Mouse (Mus musculus): ENCODE results near the gene Thap3. TPM values are rescaled to one million over a fixed set of nuclear protein-coding genes. Genes with fewer than 3 reads are reported as not detected.
"Not testable (repeated sequence)": the region's sequence is repeated elsewhere in the genome, so short reads cannot be mapped to it uniquely, and the experiment has no call there.

Gene Thap3
- polyA plus RNA-seq (2011; ENCODE audit: insufficient read depth, insufficient read length, low replicate concordance, missing spikeins): 16.4 and 23.6 TPM in 2 replicates

GRCm38 (mm10) chr4:151988342-151989109 lies at the start of gene Thap3:
Gene Thap3, minus strand, starts transcription at chr4:151988997.
- H3K27ac ChIP-seq (ENCODE audit: control insufficient read depth, insufficient read depth, low read depth, low read length, poor library complexity): peak within 1 kb of the TSS; percentile 33; the same call in 1 of the 2 replicates
- peak; percentile 34; the same call in 1 of the 2 replicates for TF ChIP-seq POLR2A (IDR thresholded peaks at IDR 0.05; ENCODE audit: borderline replicate concordance, control insufficient read depth, low read depth, low read length)
- no peak for TF ChIP-seq CTCF (IDR thresholded peaks at IDR 0.05; ENCODE audit: control insufficient read depth, insufficient read depth, low read length)
- no peaks in the 10 kb centered on the region; the same call in 1 of the 2 replicates for H3K4me1 ChIP-seq (ENCODE audit: control insufficient read depth, insufficient read depth, low read length)
- WGBS: 1% methylated on average over 54 of the region's 54 CpGs
- peak within 1 kb of the TSS; percentile 77 for H3K4me3 ChIP-seq (replicated peaks; ENCODE audit: control insufficient read depth, low read depth, low read length)

- 19% methylated on average over 10 of the region's 10 CpGs for WGBS
- H3K27ac ChIP-seq (ENCODE audit: control insufficient read depth, insufficient read depth, low read depth, low read length, poor library complexity): peak within 1 kb of the TSS; percentile 49; the same call in 1 of the 2 replicates
- peaks cover 3% of the 10 kb centered on the region; the same call in 1 of the 2 replicates for H3K4me1 ChIP-seq (ENCODE audit: control insufficient read depth, insufficient read depth, low read length)
- peak within 1 kb of the TSS; percentile 86 for H3K4me3 ChIP-seq (replicated peaks; ENCODE audit: control insufficient read depth, low read depth, low read length)
- TF ChIP-seq CTCF (IDR thresholded peaks at IDR 0.05; ENCODE audit: control insufficient read depth, insufficient read depth, low read length): no peak
- no peak for TF ChIP-seq POLR2A (IDR thresholded peaks at IDR 0.05; ENCODE audit: borderline replicate concordance, control insufficient read depth, low read depth, low read length)
Observed at GRCm38 (mm10) chr4:152038225-152038984, 49.6 kb upstream of the Thap3 start, which contains the start of gene Tas1r1. Gene Tas1r1, minus strand, starts transcription at chr4:152038568.

- 82% methylated on average over 6 of the region's 6 CpGs for WGBS
- not testable (repeated sequence) for H3K27ac ChIP-seq (ENCODE audit: control insufficient read depth, insufficient read depth, low read depth, low read length, poor library complexity); H3K4me1 ChIP-seq (ENCODE audit: control insufficient read depth, insufficient read depth, low read length); H3K4me3 ChIP-seq (replicated peaks; ENCODE audit: control insufficient read depth, low read depth, low read length)
Observed at GRCm38 (mm10) chr4:152036464-152036863, 47.7 kb upstream of the Thap3 start.

GRCm38 (mm10) chr4:152032922-152033321 lies 44.1 kb upstream of the Thap3 start:
- TF ChIP-seq POLR2A (IDR thresholded peaks at IDR 0.05; ENCODE audit: borderline replicate concordance, control insufficient read depth, low read depth, low read length) (no peak), CTCF (IDR thresholded peaks at IDR 0.05; ENCODE audit: control insufficient read depth, insufficient read depth, low read length) (no peak)
- Histone ChIP-seq H3K4me1 (ENCODE audit: control insufficient read depth, insufficient read depth, low read length) (no peaks in the 10 kb centered on the region; the same call in 1 of the 2 replicates), H3K4me3 (replicated peaks; ENCODE audit: control insufficient read depth, low read depth, low read length) (no peak overlapping the region), H3K27ac (ENCODE audit: control insufficient read depth, insufficient read depth, low read depth, low read length, poor library complexity) (no peak overlapping the region)
- WGBS: 90% methylated on average over 13 of the region's 13 CpGs

GRCm38 (mm10) chr4:152029997-152030396 lies 41.2 kb upstream of the Thap3 start:
- Histone ChIP-seq H3K4me1 (ENCODE audit: control insufficient read depth, insufficient read depth, low read length) (peaks cover 2% of the 10 kb centered on the region), H3K4me3 (replicated peaks; ENCODE audit: control insufficient read depth, low read depth, low read length) (no peak overlapping the region), H3K27ac (ENCODE audit: control insufficient read depth, insufficient read depth, low read depth, low read length, poor library complexity) (no peak overlapping the region)
- 68% methylated on average over 4 of the region's 4 CpGs for WGBS
- TF ChIP-seq CTCF (IDR thresholded peaks at IDR 0.05; ENCODE audit: control insufficient read depth, insufficient read depth, low read length) (no peak), POLR2A (IDR thresholded peaks at IDR 0.05; ENCODE audit: borderline replicate concordance, control insufficient read depth, low read depth, low read length) (no peak)

GRCm38 (mm10) chr4:152029087-152029486 lies 40.3 kb upstream of the Thap3 start:
- TF ChIP-seq POLR2A (IDR thresholded peaks at IDR 0.05; ENCODE audit: borderline replicate concordance, control insufficient read depth, low read depth, low read length) (no peak), CTCF (IDR thresholded peaks at IDR 0.05; ENCODE audit: control insufficient read depth, insufficient read depth, low read length) (peak; percentile 1; the same call in 1 of the 2 replicates)
- peaks cover 2% of the 10 kb centered on the region for H3K4me1 ChIP-seq (ENCODE audit: control insufficient read depth, insufficient read depth, low read length)
- 41% methylated on average over 5 of the region's 5 CpGs for WGBS
- H3K27ac ChIP-seq (ENCODE audit: control insufficient read depth, insufficient read depth, low read depth, low read length, poor library complexity): no peak overlapping the region
- H3K4me3 ChIP-seq (replicated peaks; ENCODE audit: control insufficient read depth, low read depth, low read length): no peak overlapping the region

- Histone ChIP-seq H3K27ac (ENCODE audit: control insufficient read depth, insufficient read depth, low read depth, low read length, poor library complexity) (no peak overlapping the region), H3K4me1 (ENCODE audit: control insufficient read depth, insufficient read depth, low read length) (peaks cover 2% of the 10 kb centered on the region), H3K4me3 (replicated peaks; ENCODE audit: control insufficient read depth, low read depth, low read length) (no peak overlapping the region)
- TF ChIP-seq POLR2A (IDR thresholded peaks at IDR 0.05; ENCODE audit: borderline replicate concordance, control insufficient read depth, low read depth, low read length): no peak
- no peak for TF ChIP-seq CTCF (IDR thresholded peaks at IDR 0.05; ENCODE audit: control insufficient read depth, insufficient read depth, low read length)
- 85% methylated on average over 15 of the region's 15 CpGs for WGBS
Observed at GRCm38 (mm10) chr4:152028456-152028855, 39.7 kb upstream of the Thap3 start.

GRCm38 (mm10) chr4:152027524-152027923 lies 38.7 kb upstream of the Thap3 start, which contains the start of gene Zbtb48:
Gene Zbtb48, minus strand, starts transcription at chr4:152027671.
- TF ChIP-seq POLR2A (IDR thresholded peaks at IDR 0.05; ENCODE audit: borderline replicate concordance, control insufficient read depth, low read depth, low read length) (peak; percentile 75; the same call in 1 of the 2 replicates), CTCF (IDR thresholded peaks at IDR 0.05; ENCODE audit: control insufficient read depth, insufficient read depth, low read length) (0 out of 2 replicates have a peak, but pooled peaks have one; percentile 2)
- H3K27ac ChIP-seq (ENCODE audit: control insufficient read depth, insufficient read depth, low read depth, low read length, poor library complexity): peak within 1 kb of the TSS; percentile 69
- H3K4me1 ChIP-seq (ENCODE audit: control insufficient read depth, insufficient read depth, low read length): peaks cover 2% of the 10 kb centered on the region
- under 1% methylated on average over 34 of the region's 35 CpGs for WGBS
- peak within 1 kb of the TSS; percentile 79 for H3K4me3 ChIP-seq (replicated peaks; ENCODE audit: control insufficient read depth, low read depth, low read length)
